10 mouse cellular contexts compared by ENCODE assay signal in the genomic region with DNA sequence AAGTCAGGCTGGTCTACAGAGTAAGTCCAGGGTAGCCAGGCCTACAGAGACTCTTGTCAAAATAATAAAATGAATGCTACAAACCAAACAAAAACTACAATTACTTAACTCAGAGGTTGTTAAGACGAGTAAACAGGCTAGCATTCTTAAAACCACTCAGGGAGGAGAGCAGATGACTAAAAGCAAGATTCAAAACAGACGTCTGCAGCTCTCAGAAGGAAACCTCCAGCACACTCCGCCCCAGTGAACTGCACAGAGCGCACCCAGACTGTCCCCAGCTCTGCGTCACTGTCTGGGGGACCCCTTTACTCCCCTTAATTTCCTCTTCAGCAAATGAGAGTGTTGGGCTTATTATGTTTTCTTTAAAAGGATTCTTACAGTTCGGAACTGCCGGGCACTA. TPM values are rescaled to one million over a fixed set of nuclear protein-coding genes. Genes with fewer than 3 reads are reported as not detected.
A peak's percentile ranks its signal among the peaks of the same experiment; 100 is the strongest.
DNase-seq lines count a peak whose midpoint lies in the region; ATAC-seq and TF ChIP-seq lines count a peak whose summit lies in the region.
"Had no signal": no experiment of that assay in that cellular context is flagged by ENCODE, and none has a peak within 500 bp of the region (broad histone marks: within the 10 kb centered on the region; RNA-seq: fewer than 3 reads in every experiment).

No protein-coding gene starts in this region.

- H3K9ac ChIP-seq in heart, embryonic 12.5 days = peak overlapping the region; percentile 31; the same call in 1 of the 2 replicates
- H3K9ac ChIP-seq in limb, embryonic 14.5 days (ENCODE audit: low read depth, low read length, severe bottlenecking) = no peak overlapping the region
- H3K9ac ChIP-seq: liver, embryonic 13.5 days had no signal

- H3K4me2 ChIP-seq in heart, embryonic 12.5 days = peak overlapping the region; percentile 83
- peak overlapping the region; percentile 90 for H3K4me2 ChIP-seq in limb, embryonic 14.5 days (replicated peaks; ENCODE audit: low read depth, low read length, severe bottlenecking)

- no peak for TF ChIP-seq POLR2A in testis, adult 2 months (IDR thresholded peaks at IDR 0.05; ENCODE audit: control insufficient read depth, low read depth, low read length)
- TF ChIP-seq POLR2A in limb, embryonic 14.5 days (IDR thresholded peaks at IDR 0.05; ENCODE audit: borderline replicate concordance, extremely low read depth, insufficient read depth, insufficient read length) = no peak

- no peak for DNase-seq in heart, adult 9 months (ENCODE audit: low spot score in 2 of 2)
- no peak for DNase-seq in testis, postnatal 14 days (ENCODE audit: low spot score)
- DNase-seq in limb, embryonic 14.5 days (ENCODE audit: low spot score) = no peak
- DNase-seq in frontal cortex, adult 2 months (ENCODE audit: extremely low spot score in 1 of 2, low spot score in 1 of 2) = no peak
- DNase-seq in layer of hippocampus, adult 9-10 months (ENCODE audit: low spot score) = no peak

- peak overlapping the region; percentile 98 for H3K4me3 ChIP-seq in heart, embryonic 12.5 days
- peak overlapping the region; percentile 76 for H3K4me3 ChIP-seq in testis, adult 2 months (ENCODE audit: control insufficient read depth, low read depth, low read length)
- H3K4me3 ChIP-seq in limb, embryonic 14.5 days (replicated peaks; ENCODE audit: low read length) = 0 out of 2 replicates have a peak overlapping the region, but pooled peaks have one; percentile 99

- WGBS in heart, embryonic 12.5 days = 77% methylated on average over 7 of the region's 7 CpGs
- 78% methylated on average over 7 of the region's 7 CpGs for WGBS in limb, embryonic 14.5 days

- peaks cover 52% of the 10 kb centered on the region for H3K4me1 ChIP-seq in heart, embryonic 12.5 days (replicated peaks)
- H3K4me1 ChIP-seq in testis, adult 2 months (ENCODE audit: control insufficient read depth, insufficient read depth, low read length) = peaks cover 28% of the 10 kb centered on the region
- peaks cover 29% of the 10 kb centered on the region for H3K4me1 ChIP-seq in limb, embryonic 14.5 days (ENCODE audit: control insufficient read depth, insufficient read depth, low read length)

- ATAC-seq in heart, embryonic 12.5 days (ENCODE audit: insufficient number of reproducible peaks, low FRiP score) = no peak
- ATAC-seq in limb, embryonic 14.5 days (ENCODE audit: low FRiP score, low read depth) = no peak
- no peak for ATAC-seq in erythroblast, adult 5-6 weeks (replicated peaks; ENCODE audit: low FRiP score, poor library complexity, severe bottlenecking)

- no peaks in the 10 kb centered on the region for H3K9me3 ChIP-seq in heart, embryonic 12.5 days (replicated peaks)
- no peaks in the 10 kb centered on the region for H3K9me3 ChIP-seq in limb, embryonic 14.5 days (ENCODE audit: control insufficient read depth, low read length)
- H3K9me3 ChIP-seq: liver, embryonic 13.5 days had no signal

- no peak for TF ChIP-seq CTCF in testis, adult 2 months (IDR thresholded peaks at IDR 0.05; ENCODE audit: control insufficient read depth, insufficient read depth, insufficient replicate concordance, low read depth, low read length)

- peaks cover 47% of the 10 kb centered on the region for H3K36me3 ChIP-seq in heart, embryonic 12.5 days
- peaks cover 2% of the 10 kb centered on the region; the same call in 1 of the 2 replicates for H3K36me3 ChIP-seq in testis, adult 2 months (ENCODE audit: control insufficient read depth, insufficient read depth, low read length)
- H3K36me3 ChIP-seq in limb, embryonic 14.5 days (ENCODE audit: control insufficient read depth, insufficient read depth, low read length) = peaks cover 50% of the 10 kb centered on the region

- peak overlapping the region; percentile 98 for H3K27ac ChIP-seq in heart, embryonic 12.5 days (ENCODE audit: poor library complexity, severe bottlenecking)
- H3K27ac ChIP-seq in testis, adult 2 months (ENCODE audit: control insufficient read depth, insufficient read depth, low read depth, low read length) = peak overlapping the region; percentile 80
- H3K27ac ChIP-seq in limb, embryonic 14.5 days (replicated peaks; ENCODE audit: low read depth, low read length) = peak overlapping the region; percentile 59

- H3K27me3 ChIP-seq in heart, embryonic 12.5 days (replicated peaks) = no peaks in the 10 kb centered on the region
- no peaks in the 10 kb centered on the region for H3K27me3 ChIP-seq in testis, adult 2 months (ENCODE audit: control insufficient read depth, insufficient read depth, low read length)
- no peaks in the 10 kb centered on the region for H3K27me3 ChIP-seq in limb, embryonic 14.5 days (ENCODE audit: control insufficient read depth, insufficient read depth, low read length)

RNA-seq across cellular contexts. Expression of a gene that starts 3.8 kb away (rescaled TPM):
- 15.0 and 17.5 TPM in 2 replicates for polyA plus RNA-seq in heart, embryonic 12.5 days (2016; fragmentation: Nextera tagmentation; extraction: Ambion mirVana)
- 96.2 and 106 TPM in 2 replicates for polyA plus RNA-seq in testis, adult 2 months (2012; rRNA removed)
- 87.2 and 129 TPM in 2 replicates for polyA plus RNA-seq in limb, embryonic 14.5 days (2012; rRNA removed)
- 9.6 and 10.2 TPM in 2 replicates for polyA plus RNA-seq in limb, embryonic 14.5 days (2014; fragmentation: Nextera tagmentation; extraction: Ambion mirVana)
- 74.8 and 82.0 TPM in 2 replicates for polyA plus RNA-seq in frontal cortex, adult 2 months (2012; rRNA removed)
- total RNA-seq in erythroblast, adult 5-6 weeks (2015; ENCODE audit: low replicate concordance) = 7.3 and 11.5 TPM in 2 replicates
- total RNA-seq in erythroblast, adult 5-6 weeks (2017; ENCODE audit: low replicate concordance) = 6.0 and 7.8 TPM in 2 replicates

RNA-seq across cellular contexts. Expression of a gene that starts 6.0 kb away (rescaled TPM):
- polyA plus RNA-seq in heart, embryonic 12.5 days (2016; fragmentation: Nextera tagmentation; extraction: Ambion mirVana) = 7.2 and 7.4 TPM in 2 replicates
- polyA plus RNA-seq in testis, adult 2 months (2012; rRNA removed) = 20.5 and 22.4 TPM in 2 replicates
- 21.1 and 25.3 TPM in 2 replicates for polyA plus RNA-seq in limb, embryonic 14.5 days (2012; rRNA removed)
- 6.9 and 8.2 TPM in 2 replicates for polyA plus RNA-seq in limb, embryonic 14.5 days (2014; fragmentation: Nextera tagmentation; extraction: Ambion mirVana)
- polyA plus RNA-seq in frontal cortex, adult 2 months (2012; rRNA removed) = 65.3 and 66.8 TPM in 2 replicates
- total RNA-seq in erythroblast, adult 5-6 weeks (2015; ENCODE audit: low replicate concordance) = 1.3 TPM in 1 of 2 replicates, not detected in the other
- 3.3 and 4.5 TPM in 2 replicates for total RNA-seq in erythroblast, adult 5-6 weeks (2017; ENCODE audit: low replicate concordance)

RNA-seq across cellular contexts. Expression of a gene that starts 55.6 kb away (rescaled TPM):
- 24.2 and 25.9 TPM in 2 replicates for polyA plus RNA-seq in heart, embryonic 12.5 days (2016; fragmentation: Nextera tagmentation; extraction: Ambion mirVana)
- 8.7 and 9.4 TPM in 2 replicates for polyA plus RNA-seq in testis, adult 2 months (2012; rRNA removed)
- 23.8 and 30.0 TPM in 2 replicates for polyA plus RNA-seq in limb, embryonic 14.5 days (2012; rRNA removed)
- polyA plus RNA-seq in limb, embryonic 14.5 days (2014; fragmentation: Nextera tagmentation; extraction: Ambion mirVana) = 34.5 and 37.6 TPM in 2 replicates
- 4.0 and 4.8 TPM in 2 replicates for polyA plus RNA-seq in frontal cortex, adult 2 months (2012; rRNA removed)
- 2.7 and 3.3 TPM in 2 replicates for total RNA-seq in erythroblast, adult 5-6 weeks (2015; ENCODE audit: low replicate concordance)
- 1.5 and 4.0 TPM in 2 replicates for total RNA-seq in erythroblast, adult 5-6 weeks (2017; ENCODE audit: low replicate concordance)
- total RNA-seq: neutrophil, adult 5-6 weeks had no signal
